Mouse (Mus musculus): ENCODE measurements around the gene Haao. TPM values are rescaled to one million over a fixed set of nuclear protein-coding genes. Genes with fewer than 3 reads are reported as not detected.
A peak's percentile ranks its signal among the peaks of the same experiment; 100 is the strongest.
"Not testable (repeated sequence)": the region's sequence is repeated elsewhere in the genome, so short reads cannot be mapped to it uniquely, and the experiment has no call there.

The Haao gene
- total RNA-seq, 1 experiment from 2014 or later, result 0.43 TPM

GRCm38 (mm10) chr17:83865366-83865765 is 17.6 kb upstream of the Haao start:
- no peak for DNase-seq

- DNase-seq, result peak; percentile 62
Observed at GRCm38 (mm10) chr17:83862134-83862881, 14.5 kb upstream of the Haao start.

- DNase-seq, result peak; percentile 93
Observed at GRCm38 (mm10) chr17:83861444-83862133, 13.8 kb upstream of the Haao start.

GRCm38 (mm10) chr17:83860968-83861367 is 13.2 kb upstream of the Haao start:
- not testable (repeated sequence) for DNase-seq

GRCm38 (mm10) chr17:83860224-83860623 is 12.5 kb upstream of the Haao start:
- DNase-seq, result no peak

GRCm38 (mm10) chr17:83859639-83860038 is 11.9 kb upstream of the Haao start:
- no peak for DNase-seq

- no peak for DNase-seq
Observed at GRCm38 (mm10) chr17:83858413-83858812, 10.7 kb upstream of the Haao start.

GRCm38 (mm10) chr17:83854284-83854918 is 6.6 kb upstream of the Haao start:
- peak; percentile 48 for DNase-seq

- no peak for DNase-seq
Observed at GRCm38 (mm10) chr17:83853831-83854230, 6.1 kb upstream of the Haao start.

GRCm38 (mm10) chr17:83850864-83851263 is 3.1 kb upstream of the Haao start:
- no peak for DNase-seq

GRCm38 (mm10) chr17:83850458-83850857 is 2.7 kb upstream of the Haao start:
- peak; percentile 87 for DNase-seq

- DNase-seq, result no peak
Observed at GRCm38 (mm10) chr17:83849717-83850116, 2.0 kb upstream of the Haao start.

- DNase-seq, result no peak
Observed at GRCm38 (mm10) chr17:83849081-83849675, 1.4 kb upstream of the Haao start.

- no peak for DNase-seq
Observed at GRCm38 (mm10) chr17:83848482-83848881, 719 bp upstream of the Haao start.

- DNase-seq, result no peak
Observed at GRCm38 (mm10) chr17:83847100-83847499, 663 bp downstream of the Haao start.

- DNase-seq, result no peak
Observed at GRCm38 (mm10) chr17:83846301-83847021, 1.3 kb downstream of the Haao start.

- DNase-seq, result no peak
Observed at GRCm38 (mm10) chr17:83845538-83845937, 2.2 kb downstream of the Haao start.

- no peak for DNase-seq
Observed at GRCm38 (mm10) chr17:83843780-83844179, 4.0 kb downstream of the Haao start.

GRCm38 (mm10) chr17:83841011-83841410 is 6.8 kb downstream of the Haao start:
- DNase-seq, result no peak

GRCm38 (mm10) chr17:83839132-83839531 is 8.6 kb downstream of the Haao start:
- no peak for DNase-seq

- no peak for DNase-seq
Observed at GRCm38 (mm10) chr17:83837659-83838190, 10.0 kb downstream of the Haao start.

GRCm38 (mm10) chr17:83836048-83836447 is 11.7 kb downstream of the Haao start:
- no peak for DNase-seq
